Mouse (Mus musculus): ENCODE measurements around the gene Gnaz.
"Not testable (repeated sequence)": the region's sequence is repeated elsewhere in the genome, so short reads cannot be mapped to it uniquely, and the experiment has no call there.

Gene Gnaz

DNA sequence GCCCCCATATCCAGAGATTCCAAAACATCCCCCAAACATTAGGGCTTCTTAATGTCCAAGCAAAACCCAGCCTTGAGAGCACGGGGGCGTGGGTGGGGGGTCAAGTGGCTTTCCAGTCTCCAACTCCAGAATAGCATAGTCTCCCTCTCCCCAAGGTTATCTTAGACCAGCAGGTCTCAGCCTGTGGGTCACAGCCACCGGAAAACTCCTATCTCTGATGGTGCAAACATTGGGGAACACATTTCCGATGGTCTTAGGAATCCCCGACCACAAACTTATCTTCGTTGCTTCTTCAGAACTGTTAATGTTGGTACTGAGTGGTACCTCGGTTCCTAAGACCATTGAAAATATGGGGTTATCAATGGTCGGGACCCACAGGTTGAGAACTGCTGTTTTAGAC is 61.8 kb downstream of the Gnaz start:
- DNase-seq (ENCODE audit: low spot score in 2 of 2), result no peak

DNA sequence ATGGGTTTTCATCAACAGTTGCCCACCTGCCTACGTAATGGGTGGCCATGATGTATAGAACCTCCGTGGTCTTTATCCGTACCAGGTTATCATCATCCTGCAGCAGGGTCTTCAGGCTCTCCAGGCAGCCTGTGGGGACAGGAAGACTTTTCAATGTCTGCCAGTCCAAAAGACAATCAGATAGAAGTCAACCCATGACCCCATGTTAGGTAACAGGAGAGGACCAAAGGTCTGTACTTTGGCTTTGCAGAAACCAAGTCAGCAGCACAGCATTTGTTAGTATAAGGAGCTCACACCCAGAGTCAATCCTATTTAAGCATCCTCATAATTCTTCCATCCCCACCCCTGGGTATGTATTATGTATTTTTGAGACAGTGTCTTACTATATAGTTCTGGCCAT is 62.7 kb downstream of the Gnaz start:
- DNase-seq (ENCODE audit: low spot score in 2 of 2), result no peak

DNA sequence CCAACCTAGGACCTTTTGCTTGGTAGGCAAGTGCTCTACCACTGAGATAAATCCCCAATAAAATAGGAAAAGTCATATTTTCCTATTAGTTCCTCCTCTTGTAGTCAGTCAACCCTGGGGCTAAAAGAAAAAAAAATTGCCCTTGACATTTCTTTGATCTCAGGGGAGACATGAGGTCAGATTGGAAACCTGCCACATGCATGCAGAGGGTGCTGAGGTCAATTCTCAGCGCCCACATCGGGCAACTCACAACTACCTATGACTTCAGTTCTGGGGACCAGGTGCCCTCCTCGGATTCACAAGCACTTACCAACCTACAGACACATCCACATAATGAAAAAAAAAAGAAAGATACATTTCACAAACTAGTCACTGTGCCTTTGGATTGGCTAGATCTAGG is 63.3 kb downstream of the Gnaz start:
- no peak for DNase-seq (ENCODE audit: low spot score in 2 of 2)

DNA sequence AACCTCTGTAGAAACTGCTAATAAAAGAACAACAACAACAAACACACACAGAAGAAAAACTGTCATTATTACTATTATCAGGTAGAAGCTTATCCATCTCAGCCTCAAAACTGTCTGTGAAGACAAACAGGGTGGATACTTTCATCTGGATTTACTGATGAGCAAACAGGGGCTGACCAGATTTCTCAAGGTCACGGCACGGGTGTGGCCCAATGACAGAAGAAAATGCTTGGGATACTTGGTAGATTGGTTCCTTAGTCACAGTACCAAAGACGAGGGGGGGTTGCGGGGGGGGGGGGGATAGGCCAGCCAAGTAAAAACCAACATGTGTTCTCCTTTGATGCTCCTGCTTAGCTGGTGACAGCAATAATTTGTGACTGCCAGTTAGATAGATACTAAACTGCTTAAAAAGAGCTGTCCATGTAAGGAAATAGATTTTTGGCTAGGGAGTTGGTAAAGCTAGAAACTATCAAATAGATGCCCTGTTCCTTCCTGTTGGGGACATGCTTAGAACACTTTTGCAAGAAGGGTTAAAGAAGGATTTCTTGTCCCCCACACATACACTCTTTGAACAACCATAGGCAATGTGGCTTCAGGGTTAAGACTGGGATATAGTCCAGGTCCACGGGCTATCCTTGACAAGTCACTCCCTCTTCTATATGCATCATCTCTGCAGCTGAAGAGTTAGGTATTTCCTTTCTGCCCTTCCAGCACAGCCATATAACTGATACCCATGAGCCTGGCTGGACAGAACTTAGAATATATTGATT is 64.6 kb downstream of the Gnaz start:
- DNase-seq (ENCODE audit: low spot score in 2 of 2), result no peak

DNA sequence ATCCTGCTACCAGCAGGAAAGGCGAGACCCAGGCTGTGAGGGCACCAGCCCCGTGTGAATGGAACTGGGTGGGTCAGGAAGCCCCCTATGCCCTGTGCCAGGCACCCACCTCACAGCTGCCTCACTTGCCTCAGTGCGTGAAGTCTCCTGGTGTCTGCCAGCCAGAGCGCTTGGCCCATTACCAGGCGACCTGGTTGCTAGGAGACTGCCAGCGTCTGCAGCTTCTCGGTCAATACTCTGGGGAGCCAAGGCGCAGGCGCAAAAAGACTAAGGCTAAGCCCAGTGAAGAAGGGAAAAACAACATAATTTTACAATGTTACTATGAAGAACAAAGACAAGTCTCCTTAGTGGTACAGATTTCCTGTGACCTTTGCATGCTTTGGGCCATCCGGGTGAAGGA is 65.4 kb downstream of the Gnaz start, which contains the start of gene Rsph14:
Gene Rsph14, minus strand, starts transcription at position 192 of the 400 bp plus-strand sequence.
- peak; percentile 49 to 81 for DNase-seq (ENCODE audit: low spot score in 2 of 2)

DNA sequence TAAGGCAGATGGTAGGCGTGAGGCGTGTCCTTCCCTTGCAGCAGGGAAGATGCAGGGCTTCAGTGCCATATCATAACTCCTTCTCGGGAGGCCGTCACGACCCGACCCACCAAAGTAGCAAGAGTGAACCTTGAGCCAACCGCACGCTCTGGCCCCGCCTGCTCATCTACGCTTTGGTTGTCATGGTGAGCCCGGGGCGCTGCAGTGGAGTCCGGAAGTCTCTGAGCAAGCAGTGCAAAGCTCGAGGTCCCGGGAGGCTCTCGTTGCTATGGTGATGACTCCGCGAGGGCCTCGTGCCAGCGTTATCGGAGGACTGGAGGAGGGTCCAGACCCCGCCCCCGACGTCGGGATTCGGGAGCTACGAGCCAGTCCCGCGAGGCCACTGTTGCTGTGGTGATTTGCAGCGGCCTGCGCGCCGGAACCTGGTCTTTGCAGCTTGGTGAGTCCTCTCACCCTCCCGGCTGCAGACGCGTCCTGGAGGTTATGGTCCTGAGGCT is 70.0 kb downstream of the Gnaz start, which contains the start of gene Rab36:
Gene Rab36, plus strand, starts transcription at position 176 of the 497 bp plus-strand sequence.
- DNase-seq (ENCODE audit: low spot score in 2 of 2), result peak; percentile 89 to 94

DNA sequence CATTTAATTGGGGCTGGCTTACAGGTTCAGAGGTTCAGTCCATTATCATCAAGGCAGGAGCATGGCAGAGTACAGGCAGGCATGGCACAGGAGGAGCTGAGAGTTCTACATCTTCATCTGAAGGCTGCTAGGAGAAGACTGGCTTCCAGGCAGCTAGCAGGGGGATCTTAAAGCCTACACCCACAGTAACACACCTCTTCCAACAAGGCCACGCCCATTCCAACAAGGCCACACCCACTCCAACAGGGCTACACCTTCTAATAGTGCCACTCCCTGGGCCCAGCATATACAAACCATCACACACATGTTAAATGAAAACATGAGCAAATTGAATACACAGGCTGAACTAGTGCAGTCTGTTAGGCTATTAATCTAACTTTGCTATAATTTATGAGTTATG is 75.1 kb downstream of the Gnaz start:
- DNase-seq (ENCODE audit: low spot score in 2 of 2), result not testable (repeated sequence)

DNA sequence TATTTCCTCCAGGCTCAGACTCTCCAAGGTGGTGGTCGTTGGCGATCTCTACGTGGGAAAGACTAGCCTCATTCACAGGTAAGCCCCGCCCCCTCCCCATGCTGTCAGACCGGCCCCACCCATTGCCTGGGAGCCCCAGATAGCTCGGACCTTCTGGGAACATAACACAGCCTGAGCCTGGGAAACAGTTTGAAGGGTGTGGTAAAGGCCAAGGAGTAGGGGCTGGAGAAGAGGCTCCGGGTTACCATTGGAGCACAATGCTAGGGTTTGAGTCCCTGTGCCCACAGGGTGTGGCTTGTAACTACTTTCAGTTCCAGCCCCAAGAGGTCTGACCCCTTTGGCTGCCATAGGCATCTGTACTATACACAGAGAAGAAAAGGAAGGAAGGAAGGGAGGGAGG is 77.5 kb downstream of the Gnaz start:
- no peak for DNase-seq (ENCODE audit: low spot score in 2 of 2)

DNA sequence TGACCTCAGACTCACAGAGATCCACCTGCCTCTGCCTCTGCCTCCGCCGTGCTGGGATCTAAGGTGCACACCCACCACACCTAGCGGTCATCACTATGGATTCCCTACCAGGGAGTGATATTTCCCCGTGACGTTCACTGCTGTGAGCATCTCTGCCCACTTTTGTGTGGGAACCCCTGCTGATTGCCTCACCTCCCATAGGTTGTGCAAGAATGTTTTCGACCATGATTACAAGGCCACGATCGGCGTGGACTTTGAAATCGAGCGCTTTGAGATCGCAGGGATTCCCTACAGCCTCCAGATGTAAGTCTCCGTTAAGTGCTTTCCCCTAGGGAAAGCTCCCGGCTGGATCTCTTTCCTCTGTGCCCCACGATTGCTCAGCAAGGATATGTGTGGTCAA is 78.9 kb downstream of the Gnaz start:
- DNase-seq (ENCODE audit: low spot score in 2 of 2), result no peak

DNA sequence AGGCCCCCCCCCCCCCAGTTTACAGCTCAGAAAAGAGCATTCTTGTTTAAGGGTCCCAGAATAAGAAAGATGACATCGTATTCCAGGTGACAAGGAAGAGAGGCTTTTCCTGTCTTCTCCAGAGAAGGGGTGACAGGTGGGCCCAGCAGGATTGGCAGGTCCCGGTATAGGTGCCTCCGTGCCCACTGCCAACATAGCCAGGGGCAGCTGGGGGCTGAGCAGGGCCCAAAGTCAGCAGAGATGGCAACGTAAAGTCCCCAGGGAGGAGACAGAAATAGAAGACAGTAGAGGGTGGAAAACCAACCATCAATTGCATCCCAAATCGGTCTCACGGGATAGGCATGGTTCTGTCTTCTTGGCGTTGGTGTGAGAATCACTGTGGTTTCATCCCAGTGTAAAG is 81.7 kb downstream of the Gnaz start:
- DNase-seq (ENCODE audit: low spot score in 2 of 2), result no peak

DNA sequence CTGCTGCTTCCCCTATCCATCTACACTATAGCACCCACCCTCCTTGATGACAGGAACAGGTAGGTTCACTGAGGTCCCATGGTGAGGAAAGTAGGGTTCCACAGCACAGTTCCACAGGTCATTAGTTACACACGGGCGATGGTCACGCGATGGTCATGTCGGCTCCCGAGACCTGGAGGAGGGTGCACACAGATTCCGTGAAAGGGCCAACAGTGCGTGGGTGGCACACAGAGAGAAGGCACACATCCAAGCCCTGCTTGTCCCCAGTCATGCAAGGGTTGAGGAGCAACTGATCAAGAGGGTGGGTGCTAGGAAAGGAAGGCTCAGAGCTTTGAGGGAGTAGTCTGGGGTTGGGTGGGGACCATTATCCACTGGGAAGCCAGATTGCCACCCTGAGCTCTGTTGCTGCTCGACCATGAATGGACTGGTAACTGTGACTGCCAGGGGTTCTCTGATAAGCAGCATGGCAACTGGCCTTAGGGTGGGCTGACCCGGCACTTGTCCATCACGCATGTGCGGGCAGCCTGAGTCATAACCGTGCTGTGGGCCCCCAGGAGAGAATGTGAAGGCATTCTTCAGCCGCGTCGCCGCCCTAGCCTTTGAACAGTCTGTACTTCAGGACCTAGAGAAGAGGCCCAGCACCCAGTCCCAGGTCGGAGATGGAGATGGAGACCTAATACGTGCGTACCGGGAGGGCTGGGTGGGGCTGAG is 84.5 kb downstream of the Gnaz start:
- DNase-seq (ENCODE audit: low spot score in 2 of 2), result no peak

DNA sequence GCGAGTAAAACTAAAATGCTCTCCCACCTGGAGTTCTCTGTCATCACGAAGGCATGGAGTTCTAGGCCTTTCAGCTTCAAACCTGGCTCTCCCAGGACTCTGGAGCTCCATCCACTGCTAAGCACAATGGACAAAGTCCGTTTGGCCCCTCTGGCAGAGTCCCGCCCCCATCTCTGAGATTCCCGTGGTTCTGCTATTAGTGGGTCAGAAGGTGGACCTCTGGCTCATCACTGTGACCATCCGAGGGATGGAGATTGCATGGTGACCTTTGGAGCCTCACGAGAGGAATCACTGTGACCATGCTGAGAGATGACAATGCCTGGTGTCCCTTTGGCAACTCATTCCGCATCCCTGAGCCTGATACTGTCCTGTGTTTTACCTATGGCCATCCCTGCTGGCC is 85.9 kb downstream of the Gnaz start:
- DNase-seq (ENCODE audit: low spot score in 2 of 2), result no peak

DNA sequence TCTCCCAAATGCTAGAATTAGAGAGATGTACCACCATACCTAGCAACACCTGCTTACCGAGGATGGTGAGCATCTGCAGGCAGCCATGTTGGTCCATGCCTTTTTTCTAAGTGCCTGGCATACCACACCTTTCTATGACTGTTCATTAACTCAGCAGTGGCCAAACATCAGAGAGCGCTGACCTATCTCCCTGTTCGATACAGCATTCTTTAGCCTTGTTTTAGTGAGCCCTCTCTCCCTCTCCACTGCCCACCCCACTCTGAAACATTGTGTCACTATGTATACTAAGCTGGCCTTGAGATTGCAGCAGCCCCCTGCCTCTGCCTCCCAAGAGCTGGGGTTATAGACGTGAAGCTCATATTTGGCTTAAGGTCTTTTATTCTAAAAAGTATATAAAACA is 86.7 kb downstream of the Gnaz start:
- no peak for DNase-seq (ENCODE audit: low spot score in 2 of 2)

DNA sequence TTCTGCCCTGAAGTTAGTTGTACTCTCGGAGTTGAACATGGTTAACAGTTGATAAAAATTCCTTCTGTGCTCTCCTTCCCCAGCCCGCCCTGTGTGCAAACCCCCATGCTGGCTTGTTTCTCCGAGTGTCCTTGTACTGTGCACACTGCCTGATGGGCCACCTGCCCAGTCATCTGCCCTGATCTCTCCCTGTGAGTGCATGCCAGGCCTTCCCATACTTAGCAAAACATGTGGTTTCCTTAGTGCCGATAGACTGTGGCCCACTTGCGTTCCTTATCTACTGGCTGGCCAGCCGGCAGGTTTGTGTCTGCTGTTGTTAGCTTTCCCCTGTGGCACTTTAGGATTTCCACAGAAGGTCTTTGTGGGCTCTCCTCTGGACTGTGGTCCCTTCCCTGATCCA is 87.1 kb downstream of the Gnaz start:
- no peak for DNase-seq (ENCODE audit: low spot score in 2 of 2)

DNA sequence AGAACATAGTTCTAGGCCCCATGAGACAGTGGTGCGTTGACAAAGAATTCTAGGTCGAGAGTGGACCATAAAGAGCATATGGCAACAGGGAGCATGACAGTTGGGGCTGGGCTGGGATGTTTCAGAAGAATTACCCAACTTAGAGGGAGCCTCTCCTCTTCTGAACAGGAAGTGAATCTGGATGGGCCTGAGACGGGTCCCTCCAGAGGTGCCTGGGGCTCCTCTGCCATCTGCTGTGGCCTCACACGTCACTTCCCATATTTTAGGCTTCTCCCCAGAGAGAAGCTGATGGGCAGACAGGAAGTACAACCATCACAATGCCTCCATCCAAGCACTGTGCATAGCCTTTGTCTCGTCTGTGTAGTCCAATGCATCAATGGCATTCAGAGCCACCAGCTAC is 88.7 kb downstream of the Gnaz start:
- no peak for DNase-seq (ENCODE audit: low spot score in 2 of 2)

DNA sequence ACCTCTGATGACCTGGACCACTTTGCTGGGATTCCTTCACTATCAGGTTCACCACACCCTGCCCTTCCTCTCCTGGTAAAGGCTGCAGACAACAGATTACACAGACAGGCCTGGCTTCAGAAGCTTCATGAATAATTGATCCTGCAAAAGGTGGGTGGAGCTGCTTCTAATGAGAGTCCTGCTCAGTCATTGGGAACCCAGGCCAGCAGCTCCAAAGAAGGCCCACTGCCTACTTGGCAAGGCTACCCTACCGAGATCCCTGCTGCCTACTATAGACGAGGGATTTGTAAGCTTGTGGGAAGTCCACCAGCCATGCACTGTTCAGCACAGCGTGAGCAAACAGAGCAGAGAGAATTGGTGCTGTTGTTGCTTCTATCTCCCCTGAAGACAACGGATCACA is 89.3 kb downstream of the Gnaz start:
- peak in 1 of 2 experiments; percentile 45 for DNase-seq (ENCODE audit: low spot score in 2 of 2)

DNA sequence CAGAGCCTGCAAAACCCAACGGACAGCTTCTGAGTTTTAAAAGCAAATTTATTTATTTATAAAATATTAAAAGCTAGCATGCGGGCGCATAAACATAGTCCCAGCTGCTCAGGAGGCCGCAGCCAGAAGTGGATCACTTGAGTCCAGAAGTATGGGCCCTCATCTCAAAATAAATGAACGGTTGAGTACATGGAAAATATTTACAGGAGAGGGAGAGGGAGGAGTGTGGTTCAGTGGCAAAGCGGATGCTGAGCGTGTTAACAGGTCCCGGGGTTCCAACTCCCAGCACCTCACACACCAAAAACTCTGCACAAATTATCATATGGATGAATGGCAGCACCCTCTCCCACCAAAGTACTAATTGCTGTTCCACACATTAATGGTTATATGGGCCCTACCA is 91.4 kb downstream of the Gnaz start:
- no peak for DNase-seq (ENCODE audit: low spot score in 2 of 2)

DNA sequence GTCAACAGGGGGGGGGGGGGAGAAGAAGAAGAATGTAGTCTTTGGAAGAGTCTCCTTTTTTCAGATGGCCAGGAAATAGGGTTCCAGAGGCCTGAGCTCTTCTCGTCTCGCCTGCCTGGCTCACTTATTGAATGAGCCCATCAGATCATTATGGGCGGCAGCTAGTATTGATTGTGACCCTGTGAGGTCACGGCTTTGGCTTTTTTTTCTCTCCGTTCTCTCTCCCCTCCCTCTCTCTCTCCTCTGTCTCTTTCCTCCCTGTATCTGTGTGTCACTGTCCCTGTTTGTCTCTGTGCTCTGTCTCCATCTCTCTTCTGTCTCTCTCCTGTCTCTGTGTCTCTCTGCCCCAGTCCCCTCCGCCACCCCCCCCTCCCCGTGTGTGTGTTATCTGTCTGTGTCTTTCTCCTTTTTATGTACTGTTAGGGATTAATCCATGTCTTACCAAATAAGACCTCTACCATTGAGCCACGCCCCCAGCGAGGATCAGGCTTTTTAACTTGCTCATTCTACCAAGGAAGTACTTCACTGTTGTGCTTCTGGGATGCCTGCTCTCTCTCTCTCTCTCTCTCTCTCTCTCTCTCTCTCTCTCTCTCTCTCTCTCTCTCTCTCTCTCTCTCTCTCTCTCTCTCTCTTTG is 91.9 kb downstream of the Gnaz start:
- no peak for DNase-seq (ENCODE audit: low spot score in 2 of 2)

DNA sequence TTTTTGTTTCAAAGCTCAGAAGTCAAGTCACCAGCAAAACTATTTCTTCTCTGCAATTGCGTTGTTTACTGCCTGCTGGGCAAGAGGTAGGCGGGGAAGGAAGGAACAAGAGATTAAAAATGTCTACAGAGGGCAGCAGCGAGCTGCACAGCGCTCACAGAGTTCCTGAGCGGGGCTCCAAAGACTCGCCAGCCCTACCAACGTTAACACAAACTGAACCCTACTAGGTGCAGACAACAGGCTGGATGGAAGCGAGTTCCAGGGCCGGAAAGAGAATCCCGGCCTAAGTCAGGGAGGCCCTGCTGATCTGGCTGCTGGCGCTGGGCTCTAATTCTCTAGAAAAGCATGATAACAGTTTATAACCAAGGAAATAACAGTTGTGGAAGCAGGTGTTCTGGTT is 92.4 kb downstream of the Gnaz start:
- peak in 1 of 2 experiments; percentile 85 for DNase-seq (ENCODE audit: low spot score in 2 of 2)

DNA sequence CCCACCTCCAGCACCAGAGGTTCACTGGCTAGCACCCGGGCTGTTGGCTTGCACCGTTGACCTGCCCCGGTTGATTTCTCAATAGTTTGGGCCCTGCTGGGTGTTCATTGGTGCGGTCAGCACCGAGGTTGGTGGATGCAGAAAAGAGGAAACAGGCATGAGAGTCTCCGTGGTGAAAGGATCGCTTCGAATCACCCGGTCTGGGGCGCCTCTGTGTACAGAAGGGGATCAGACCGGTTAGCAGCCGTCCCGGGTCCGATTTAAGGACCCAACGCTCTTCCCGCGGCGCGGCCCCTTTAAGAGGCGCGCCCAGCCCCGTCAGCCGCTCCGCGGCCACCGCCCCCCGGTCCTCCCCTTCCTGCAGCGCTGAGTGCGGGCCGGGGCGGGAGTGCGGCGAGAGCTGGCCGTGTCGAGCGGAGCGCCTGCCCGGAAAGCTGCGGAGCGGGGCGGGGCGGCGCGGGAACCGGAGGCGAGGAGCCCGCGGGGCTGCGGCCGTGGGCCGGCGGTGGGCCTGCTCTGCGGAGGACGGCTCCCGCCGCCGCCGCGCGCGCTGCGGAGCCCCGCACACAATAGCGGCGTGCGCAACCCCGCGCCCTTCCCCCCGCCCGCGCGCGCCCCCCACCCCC is 93.4 kb downstream of the Gnaz start, which contains the start of gene Bcr:
Gene Bcr, plus strand, starts transcription at position 376 of the 626 bp plus-strand sequence.
- DNase-seq (ENCODE audit: low spot score in 2 of 2), result peak in 1 of 2 experiments; percentile 62

DNA sequence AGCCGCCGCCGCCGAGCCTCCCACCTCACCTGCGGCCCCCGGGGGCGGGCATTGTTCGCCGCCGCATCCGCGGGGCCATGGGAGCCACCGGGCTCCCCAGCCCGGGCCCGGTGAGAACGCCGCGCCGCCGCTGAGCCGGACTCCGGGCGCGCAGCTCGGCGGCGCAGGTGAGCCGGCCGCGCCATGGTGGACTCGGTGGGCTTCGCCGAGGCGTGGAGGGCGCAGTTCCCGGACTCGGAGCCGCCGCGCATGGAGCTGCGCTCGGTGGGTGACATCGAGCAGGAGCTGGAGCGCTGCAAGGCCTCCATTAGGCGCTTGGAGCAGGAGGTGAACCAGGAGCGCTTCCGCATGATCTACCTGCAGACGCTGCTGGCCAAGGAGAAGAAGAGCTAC is 93.9 kb downstream of the Gnaz start:
- DNase-seq (ENCODE audit: low spot score in 2 of 2), result no peak

Measured in left cerebral cortex, adult 9 months (tissue).